Mouse (Mus musculus) small intestine, adult 2 months (tissue): ENCODE measurements at regions not wholly inside any gene's neighbourhood (a gene's known extent, or its start where the extent isn't known, plus 50 kb on each side); places are given as distances from the start of the nearest gene placed in this dataset.

Experiments used
- CTCF ChIP-seq: fragments of 200-500 bp; IDR thresholded peaks from 2 replicates; pipeline ENCODE4 v1.5.1; 2012; ENCODE audit warnings: low read depth, mild to moderate bottlenecking, control low read depth, inconsistent platforms, low read length, moderate library complexity, mixed read lengths; ENCODE audit not compliant: insufficient replicate concordance, insufficient read length; ENCODE audit errors: extremely low read depth
- POLR2A ChIP-seq: fragments of 200-500 bp; IDR thresholded peaks from 2 replicates; pipeline ENCODE4 v1.6.1; 2012; ENCODE audit warnings: low read depth, mild to moderate bottlenecking, control low read depth, inconsistent platforms, low read length, moderate library complexity

- no peak for TF ChIP-seq CTCF
- no peak for TF ChIP-seq POLR2A
These were observed 107.6 kb downstream of the Npy start for GRCm38 (mm10) chr6:49930104-49930503.
